Mouse (Mus musculus) stomach, postnatal 0 days (tissue): ENCODE measurements at regions not wholly inside any gene's neighbourhood (a gene's known extent, or its start where the extent isn't known, plus 50 kb on each side); places are given as distances from the start of the nearest gene placed in this dataset.

ENCODE experiments used
- CTCF ChIP-seq: IDR thresholded peaks from 2 replicates; pipeline ENCODE4 v1.5.1; 2016; ENCODE audit warnings: antibody characterized with exemption, low read depth, mild to moderate bottlenecking, moderate library complexity
- EP300 ChIP-seq: optimal IDR thresholded peaks from 2 replicates; pipeline ENCODE3; 2016; ENCODE audit warnings: antibody characterized with exemption

GRCm38 (mm10) chr4:47580556-47580955 lies 106.1 kb downstream of the Sec61b start:
- TF ChIP-seq CTCF = no peak
- no peak for TF ChIP-seq EP300
